In the genomic region with DNA sequence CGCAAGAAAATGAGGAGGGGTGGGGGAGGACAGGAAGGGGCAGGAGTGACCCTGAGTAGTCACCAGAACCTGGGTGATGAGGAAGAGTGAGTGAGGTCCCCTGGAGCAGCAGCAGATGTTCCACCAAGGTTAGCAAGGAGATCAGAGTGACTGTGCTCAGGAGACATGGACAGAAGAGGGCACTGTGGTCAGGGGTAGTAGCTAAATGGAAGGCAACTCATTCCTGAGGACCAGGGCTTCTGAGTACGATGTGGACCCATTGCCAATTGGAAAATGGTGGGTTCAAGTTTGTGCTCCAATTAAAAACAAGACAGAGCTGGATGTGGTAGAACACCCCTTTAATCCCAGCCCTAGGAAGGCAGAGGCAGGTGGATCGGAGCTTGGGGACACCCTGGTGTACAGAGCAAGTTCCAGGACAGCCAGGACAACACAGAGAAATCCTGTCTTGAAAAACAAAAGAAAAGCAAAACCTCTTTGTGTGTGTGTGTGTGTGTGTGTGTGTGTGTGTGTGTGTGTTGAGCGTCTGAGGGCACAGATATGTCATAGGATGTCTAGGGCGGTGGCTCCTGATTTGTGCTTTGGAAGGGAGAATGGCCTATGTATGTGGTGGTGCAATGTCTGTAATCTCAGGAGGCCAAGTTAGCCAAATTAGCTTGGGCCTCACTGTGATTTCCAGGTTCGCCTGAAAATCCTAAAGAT, we compare ENCODE assay signal across 12 mouse cellular contexts. TPM values are rescaled to one million over a fixed set of nuclear protein-coding genes. Genes with fewer than 3 reads are reported as not detected.
A peak's percentile ranks its signal among the peaks of the same experiment; 100 is the strongest.
DNase-seq lines count a peak whose midpoint lies in the region; TF ChIP-seq lines count a peak whose summit lies in the region.
"Had no signal": no experiment of that assay in that cellular context is flagged by ENCODE, and none has a peak within 500 bp of the region (broad histone marks: within the 10 kb centered on the region; RNA-seq: fewer than 3 reads in every experiment).

No protein-coding gene starts in this region.

- no peak overlapping the region for H3K27ac ChIP-seq in layer of hippocampus, adult 2 months
- H3K27ac ChIP-seq in CH12.LX (ENCODE audit: insufficient read depth, low read depth): no peak overlapping the region
- H3K27ac ChIP-seq in embryonic fibroblast, embryonic 13.5 days (ENCODE audit: insufficient read depth, low read length): no peak overlapping the region
- H3K27ac ChIP-seq: forebrain, embryonic 13.5 days; heart, embryonic 13.5 days; limb, embryonic 10.5 days had no signal

- TF ChIP-seq EP300 in CH12.LX (IDR thresholded peaks at IDR 0.05; ENCODE audit: low read length): no peak

- peak; percentile 69 for TF ChIP-seq CTCF in layer of hippocampus, adult 2 months (conservative IDR thresholded peaks at IDR 0.05)
- TF ChIP-seq CTCF in CH12.LX (conservative IDR thresholded peaks at IDR 0.05 in 1 of 2, IDR thresholded peaks at IDR 0.05 in 1 of 2; ENCODE audit: low read depth in 2 of 2, low read length in 2 of 2): peak in 1 of 2 experiments; percentile 68; a peak in 2 of 4 replicates
- TF ChIP-seq CTCF in embryonic fibroblast, embryonic 13.5 days (IDR thresholded peaks at IDR 0.05; ENCODE audit: borderline replicate concordance, insufficient read depth, low read length): peak; percentile 48; the same call in 1 of the 2 replicates

- H3K36me3 ChIP-seq in CH12.LX (replicated peaks in 1 of 2; ENCODE audit: control insufficient read depth in 1 of 2, insufficient read depth in 1 of 2, low read length in 1 of 2): no peaks in the 10 kb centered on the region
- H3K36me3 ChIP-seq in megakaryocyte, embryonic 14.5 days (replicated peaks; ENCODE audit: low read length): no peaks in the 10 kb centered on the region
- H3K36me3 ChIP-seq: heart, embryonic 13.5 days had no signal

- H3K27me3 ChIP-seq in CH12.LX (replicated peaks): no peaks in the 10 kb centered on the region
- H3K27me3 ChIP-seq in megakaryocyte, embryonic 14.5 days (replicated peaks): peaks cover 19% of the 10 kb centered on the region
- H3K27me3 ChIP-seq: forebrain, embryonic 13.5 days; heart, embryonic 13.5 days; Patski had no signal

- no peaks in the 10 kb centered on the region for H3K9me3 ChIP-seq in CH12.LX (replicated peaks; ENCODE audit: low read length)
- H3K9me3 ChIP-seq in megakaryocyte, embryonic 14.5 days: no peaks in the 10 kb centered on the region
- H3K9me3 ChIP-seq: forebrain, embryonic 13.5 days; heart, embryonic 13.5 days; limb, embryonic 10.5 days had no signal

- peaks cover 0 to 34% of the 10 kb centered on the region in 2 experiments; a peak in 3 of 4 replicates for H3K4me1 ChIP-seq in CH12.LX (ENCODE audit: control insufficient read depth in 1 of 2, insufficient read depth in 2 of 2)
- no peaks in the 10 kb centered on the region for H3K4me1 ChIP-seq in embryonic fibroblast, embryonic 13.5 days (ENCODE audit: control insufficient read depth, insufficient read depth, low read length)
- H3K4me1 ChIP-seq in megakaryocyte, embryonic 14.5 days: peaks cover 9% of the 10 kb centered on the region; the same call in 1 of the 2 replicates
- H3K4me1 ChIP-seq: forebrain, embryonic 13.5 days had no signal

- no peaks in the 10 kb centered on the region for H3K79me2 ChIP-seq in CH12.LX (replicated peaks; ENCODE audit: control insufficient read depth, extremely low read depth, insufficient read depth, poor library complexity, severe bottlenecking)

- H3K4me3 ChIP-seq in layer of hippocampus, adult 2 months: no peak overlapping the region
- no peak overlapping the region for H3K4me3 ChIP-seq in CH12.LX (replicated peaks in 1 of 3; ENCODE audit: low read depth in 2 of 3, low read length in 2 of 3, poor library complexity in 1 of 3)
- H3K4me3 ChIP-seq in embryonic fibroblast, embryonic 13.5 days (ENCODE audit: insufficient read depth, low read length): no peak overlapping the region
- H3K4me3 ChIP-seq in megakaryocyte, embryonic 14.5 days (replicated peaks): peak overlapping the region; percentile 16
- H3K4me3 ChIP-seq: forebrain, embryonic 13.5 days; heart, embryonic 13.5 days; limb, embryonic 10.5 days had no signal

- dilution Hi-C loops in CH12.LX (cut with MboI; ENCODE audit: extremely low pct_ligation_motif_present, extremely low pct_unique_long_range_greater_than_20kb, low sequenced_read_pairs): no loop called here

- no peak overlapping the region for H3K4me2 ChIP-seq in CH12.LX (ENCODE audit: insufficient read depth, low read depth, poor library complexity, severe bottlenecking)
- H3K4me2 ChIP-seq: forebrain, embryonic 13.5 days; heart, embryonic 13.5 days had no signal

- H3K9ac ChIP-seq in CH12.LX (ENCODE audit: insufficient read depth, low read depth): no peak overlapping the region
- H3K9ac ChIP-seq: forebrain, embryonic 13.5 days; heart, embryonic 13.5 days had no signal

- in situ Hi-C loops in CH12.LX (cut with MboI; ENCODE audit: low pct_ligation_motif_present, low pct_unique_long_range_greater_than_20kb, low sequenced_read_pairs): no loop called here

- TF ChIP-seq POLR2A in CH12.LX (IDR thresholded peaks at IDR 0.05; ENCODE audit: low read depth, low read length): no peak
- TF ChIP-seq POLR2A in embryonic fibroblast, embryonic 13.5 days (IDR thresholded peaks at IDR 0.05; ENCODE audit: low read depth, low read length): no peak

- TF ChIP-seq RAD21 in CH12.LX (IDR thresholded peaks at IDR 0.05; ENCODE audit: low read depth, low read length): peak; percentile 68

- DNase-seq in layer of hippocampus, adult 2 months (ENCODE audit: low spot score in 2 of 2): no peak
- DNase-seq in layer of hippocampus, adult 18-20 months (ENCODE audit: low spot score in 2 of 2): no peak
- DNase-seq in CH12.LX (ENCODE audit: extremely low read depth): no peak
- no peak for DNase-seq in adipocyte (ENCODE audit: low spot score)
- no peak for DNase-seq in frontal cortex, postnatal 14 days (ENCODE audit: low spot score in 2 of 2)
- DNase-seq: kidney, adult 9 months had no signal

TF ChIP-seq in CH12.LX, 34 proteins besides CTCF, POLR2A, EP300 and RAD21:
- TF ChIP-seq TCF12 (IDR thresholded peaks at IDR 0.05; ENCODE audit: low read depth, low read length) (no peak), ZC3H11A (IDR thresholded peaks at IDR 0.05; ENCODE audit: low read depth, low read length) (peak; percentile 35; the same call in 1 of the 2 replicates), SMC3 (IDR thresholded peaks at IDR 0.05; ENCODE audit: low read depth, low read length) (peak; percentile 80), GABPA (IDR thresholded peaks at IDR 0.05; ENCODE audit: insufficient replicate concordance, low read depth, low read length) (no peak), ELF1 (IDR thresholded peaks at IDR 0.05; ENCODE audit: low read depth, low read length) (no peak)
TF ChIP-seq in CH12.LX: peak in this region for 2.

RNA-seq across cellular contexts. Expression of a gene that starts 56.2 kb away (rescaled TPM):
- total RNA-seq in layer of hippocampus, adult 2 months (2021): under 1 TPM; 0.29 to 0.44 TPM
- under 1 TPM; 0.28 to 0.37 TPM for total RNA-seq in layer of hippocampus, adult 18-20 months (2021)
- total RNA-seq in CH12.LX (2012; rRNA removed) (0.08 TPM in 1 of 2 replicates, not detected in the other), CH12.LX (2014; rRNA removed) (not detected in 2 replicates)
- polyA plus RNA-seq in CH12.LX (2012; ENCODE audit: insufficient read length, low read depth): 0.20 and 0.26 TPM in 2 replicates
- polyA plus RNA-seq in embryonic fibroblast, embryonic 13.5 days (2011; ENCODE audit: insufficient read length, low read depth, missing spikeins): not detected in 2 replicates
- polyA plus RNA-seq in megakaryocyte, embryonic 14.5 days (2012; ENCODE audit: insufficient read depth, low replicate concordance): not detected in 2 replicates
- polyA plus RNA-seq: Patski had no signal
